Mouse (Mus musculus): ENCODE data around the gene Mdga2. TPM values are rescaled to one million over a fixed set of nuclear protein-coding genes. Genes with fewer than 3 reads are reported as not detected.

The Mdga2 gene
- polyA plus RNA-seq, 1 experiment from 2014 or later: 0.07 TPM

- no peak overlapping the region for H3K4me3 ChIP-seq (replicated peaks)
- H3K9me3 ChIP-seq (replicated peaks): no peaks in the 10 kb centered on the region
- no peak overlapping the region for H3K27ac ChIP-seq (replicated peaks)
- 40% methylated on average over 3 of the region's 3 CpGs for WGBS (ENCODE audit: insufficient replicate concordance)
- no peak overlapping the region for H3K9ac ChIP-seq
- H3K36me3 ChIP-seq (replicated peaks): no peaks in the 10 kb centered on the region
- no peak for ATAC-seq (ENCODE audit: insufficient read depth)
- no peak overlapping the region for H3K4me2 ChIP-seq
- H3K27me3 ChIP-seq: no peaks in the 10 kb centered on the region
- no peaks in the 10 kb centered on the region for H3K4me1 ChIP-seq (replicated peaks)
These were observed 69.3 kb downstream of the Mdga2 start for GRCm38 (mm10) chr12:67153077-67153476.

GRCm38 (mm10) chr12:67141605-67142004, 80.7 kb downstream of the Mdga2 start:
- Histone ChIP-seq H3K4me2 (no peak overlapping the region), H3K27ac (replicated peaks) (no peak overlapping the region), H3K36me3 (replicated peaks) (no peaks in the 10 kb centered on the region), H3K4me3 (replicated peaks) (no peak overlapping the region), H3K27me3 (no peaks in the 10 kb centered on the region), H3K9me3 (replicated peaks) (no peaks in the 10 kb centered on the region), H3K4me1 (replicated peaks) (no peaks in the 10 kb centered on the region), H3K9ac (no peak overlapping the region)
- no peak for ATAC-seq (ENCODE audit: insufficient read depth)
- 63% methylated on average over 3 of the region's 3 CpGs for WGBS (ENCODE audit: insufficient replicate concordance)

- no peak overlapping the region for H3K27ac ChIP-seq (replicated peaks)
- H3K27me3 ChIP-seq: no peaks in the 10 kb centered on the region
- no peak for ATAC-seq (ENCODE audit: insufficient read depth)
- H3K4me1 ChIP-seq (replicated peaks): no peaks in the 10 kb centered on the region
- no peaks in the 10 kb centered on the region for H3K9me3 ChIP-seq (replicated peaks)
- 63% methylated on average over 3 of the region's 3 CpGs for WGBS (ENCODE audit: insufficient replicate concordance)
- H3K36me3 ChIP-seq (replicated peaks): no peaks in the 10 kb centered on the region
- H3K4me3 ChIP-seq (replicated peaks): no peak overlapping the region
- H3K9ac ChIP-seq: no peak overlapping the region
- H3K4me2 ChIP-seq: no peak overlapping the region
These were observed 82.2 kb downstream of the Mdga2 start for GRCm38 (mm10) chr12:67140131-67140530.

- H3K4me3 ChIP-seq (replicated peaks): no peak overlapping the region
- no peaks in the 10 kb centered on the region for H3K36me3 ChIP-seq (replicated peaks)
- no peak overlapping the region for H3K27ac ChIP-seq (replicated peaks)
- ATAC-seq (ENCODE audit: insufficient read depth): no peak
- no peak overlapping the region for H3K4me2 ChIP-seq
- H3K9ac ChIP-seq: no peak overlapping the region
- H3K4me1 ChIP-seq (replicated peaks): no peaks in the 10 kb centered on the region
- 58% methylated on average over 2 of the region's 2 CpGs for WGBS (ENCODE audit: insufficient replicate concordance)
- no peaks in the 10 kb centered on the region for H3K27me3 ChIP-seq
- H3K9me3 ChIP-seq (replicated peaks): no peaks in the 10 kb centered on the region
These were observed 94.9 kb downstream of the Mdga2 start for GRCm38 (mm10) chr12:67127457-67127856.

- no peaks in the 10 kb centered on the region for H3K4me1 ChIP-seq (replicated peaks)
- no peak overlapping the region for H3K4me3 ChIP-seq (replicated peaks)
- no peak overlapping the region for H3K9ac ChIP-seq
- WGBS (ENCODE audit: insufficient replicate concordance): 50% methylated on average over 3 of the region's 3 CpGs
- no peaks in the 10 kb centered on the region for H3K9me3 ChIP-seq (replicated peaks)
- H3K27me3 ChIP-seq: no peaks in the 10 kb centered on the region
- H3K36me3 ChIP-seq (replicated peaks): no peaks in the 10 kb centered on the region
- H3K4me2 ChIP-seq: no peak overlapping the region
- no peak overlapping the region for H3K27ac ChIP-seq (replicated peaks)
- ATAC-seq (ENCODE audit: insufficient read depth): no peak
These were observed 98.5 kb downstream of the Mdga2 start for GRCm38 (mm10) chr12:67123874-67124273.

- Histone ChIP-seq H3K36me3 (replicated peaks) (no peaks in the 10 kb centered on the region), H3K9ac (no peak overlapping the region), H3K4me2 (no peak overlapping the region), H3K9me3 (replicated peaks) (no peaks in the 10 kb centered on the region), H3K4me3 (replicated peaks) (no peak overlapping the region), H3K27ac (replicated peaks) (no peak overlapping the region), H3K4me1 (replicated peaks) (no peaks in the 10 kb centered on the region), H3K27me3 (no peaks in the 10 kb centered on the region)
- no peak for ATAC-seq (ENCODE audit: insufficient read depth)
- WGBS (ENCODE audit: insufficient replicate concordance): 60% methylated on average over 6 of the region's 6 CpGs
These were observed 103.5 kb downstream of the Mdga2 start for GRCm38 (mm10) chr12:67118652-67119515.

- H3K4me2 ChIP-seq: no peak overlapping the region
- H3K4me3 ChIP-seq (replicated peaks): no peak overlapping the region
- no peaks in the 10 kb centered on the region for H3K36me3 ChIP-seq (replicated peaks)
- H3K4me1 ChIP-seq (replicated peaks): no peaks in the 10 kb centered on the region
- no peaks in the 10 kb centered on the region for H3K9me3 ChIP-seq (replicated peaks)
- H3K9ac ChIP-seq: no peak overlapping the region
- H3K27ac ChIP-seq (replicated peaks): no peak overlapping the region
- no peaks in the 10 kb centered on the region for H3K27me3 ChIP-seq
- WGBS (ENCODE audit: insufficient replicate concordance): 59% methylated on average over 3 of the region's 3 CpGs
- no peak for ATAC-seq (ENCODE audit: insufficient read depth)
These were observed 118.2 kb downstream of the Mdga2 start for GRCm38 (mm10) chr12:67104171-67104570.

- no peaks in the 10 kb centered on the region for H3K9me3 ChIP-seq (replicated peaks)
- no peak overlapping the region for H3K9ac ChIP-seq
- H3K27ac ChIP-seq (replicated peaks): no peak overlapping the region
- H3K4me2 ChIP-seq: no peak overlapping the region
- no peaks in the 10 kb centered on the region for H3K27me3 ChIP-seq
- no peak for ATAC-seq (ENCODE audit: insufficient read depth)
- no peaks in the 10 kb centered on the region for H3K36me3 ChIP-seq (replicated peaks)
- no peak overlapping the region for H3K4me3 ChIP-seq (replicated peaks)
- H3K4me1 ChIP-seq (replicated peaks): no peaks in the 10 kb centered on the region
These were observed 127.9 kb downstream of the Mdga2 start for GRCm38 (mm10) chr12:67094414-67094813.

GRCm38 (mm10) chr12:67090420-67090965, 131.9 kb downstream of the Mdga2 start:
- no peak overlapping the region for H3K9ac ChIP-seq
- no peak overlapping the region for H3K27ac ChIP-seq (replicated peaks)
- H3K4me3 ChIP-seq (replicated peaks): no peak overlapping the region
- no peaks in the 10 kb centered on the region for H3K4me1 ChIP-seq (replicated peaks)
- H3K9me3 ChIP-seq (replicated peaks): no peaks in the 10 kb centered on the region
- WGBS (ENCODE audit: insufficient replicate concordance): 44% methylated on average over 2 of the region's 2 CpGs
- H3K36me3 ChIP-seq (replicated peaks): no peaks in the 10 kb centered on the region
- no peak for ATAC-seq (ENCODE audit: insufficient read depth)
- H3K4me2 ChIP-seq: no peak overlapping the region
- H3K27me3 ChIP-seq: no peaks in the 10 kb centered on the region

GRCm38 (mm10) chr12:67059136-67060014, 163.0 kb downstream of the Mdga2 start:
- H3K27ac ChIP-seq (replicated peaks): no peak overlapping the region
- no peaks in the 10 kb centered on the region for H3K4me1 ChIP-seq (replicated peaks)
- no peak overlapping the region for H3K9ac ChIP-seq
- H3K36me3 ChIP-seq (replicated peaks): no peaks in the 10 kb centered on the region
- peaks cover 5% of the 10 kb centered on the region; the same call in 1 of the 2 replicates for H3K9me3 ChIP-seq (replicated peaks)
- H3K4me3 ChIP-seq (replicated peaks): no peak overlapping the region
- H3K27me3 ChIP-seq: no peaks in the 10 kb centered on the region
- no peak overlapping the region for H3K4me2 ChIP-seq
- peak; percentile 83 for ATAC-seq (ENCODE audit: insufficient read depth)
- 39% methylated on average over 19 of the region's 19 CpGs for WGBS (ENCODE audit: insufficient replicate concordance)

GRCm38 (mm10) chr12:67056621-67057020, 165.7 kb downstream of the Mdga2 start:
- Histone ChIP-seq H3K4me1 (replicated peaks) (no peaks in the 10 kb centered on the region), H3K27ac (replicated peaks) (no peak overlapping the region), H3K27me3 (no peaks in the 10 kb centered on the region), H3K9me3 (replicated peaks) (peaks cover 5% of the 10 kb centered on the region; the same call in 1 of the 2 replicates), H3K4me3 (replicated peaks) (no peak overlapping the region), H3K4me2 (no peak overlapping the region), H3K36me3 (replicated peaks) (no peaks in the 10 kb centered on the region), H3K9ac (no peak overlapping the region)
- no peak for ATAC-seq (ENCODE audit: insufficient read depth)
- 75% methylated on average over 3 of the region's 3 CpGs for WGBS (ENCODE audit: insufficient replicate concordance)

All from liver, embryonic 15.5 days (tissue).